ENCODE assay signal across 8 mouse cellular contexts in the genomic region with DNA sequence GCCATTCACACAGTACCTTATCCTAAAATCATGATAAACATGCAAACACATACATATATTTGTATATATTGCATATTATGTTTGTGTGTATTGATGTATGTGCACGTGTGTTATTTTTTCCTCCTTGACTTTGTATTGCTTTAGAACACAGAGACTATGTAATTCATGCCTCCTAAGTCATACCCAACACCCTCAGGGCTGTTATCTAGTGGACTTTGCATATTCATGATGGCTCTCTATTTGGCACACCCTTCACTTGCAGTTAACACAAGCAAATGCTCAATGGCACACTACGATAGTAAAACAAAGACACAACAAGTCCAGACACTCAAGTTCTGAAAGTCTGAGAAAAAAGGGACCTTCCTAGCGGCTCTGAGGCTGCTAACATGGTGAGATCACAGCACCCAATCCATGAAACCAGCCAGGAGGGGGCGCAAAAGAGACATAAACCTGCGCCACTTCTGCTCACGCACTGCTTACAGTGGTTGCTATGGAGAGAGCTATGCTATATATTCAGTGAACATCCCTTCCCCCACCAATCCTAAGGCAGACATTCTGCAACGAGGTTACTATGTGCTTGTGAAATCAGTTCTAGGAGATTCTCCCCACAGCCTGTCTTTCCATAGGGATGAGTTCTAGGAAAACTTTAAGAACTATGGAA.
A peak's percentile ranks its signal among the peaks of the same experiment; 100 is the strongest.
DNase-seq lines count a peak whose midpoint lies in the region; ATAC-seq and TF ChIP-seq lines count a peak whose summit lies in the region.

No protein-coding gene starts in this region.

- no peak overlapping the region for H3K9ac ChIP-seq in midbrain, embryonic 12.5 days (replicated peaks)

- no peaks in the 10 kb centered on the region for H3K9me3 ChIP-seq in midbrain, embryonic 12.5 days

- WGBS in kidney, adult 2 months, result 14% methylated on average over 7 of the region's 7 CpGs
- WGBS in midbrain, embryonic 12.5 days, result 23% methylated on average over 7 of the region's 7 CpGs

- DNase-seq in adrenal gland, adult 18-20 months (ENCODE audit: low spot score in 2 of 2), result peak; percentile 68
- DNase-seq in embryo, embryonic 10.5 days (ENCODE audit: low spot score), result peak; percentile 93
- DNase-seq in heart, adult 8-10 months (ENCODE audit: low spot score), result peak; percentile 18
- DNase-seq in kidney, adult 2 months, result peak; percentile 65
- peak; percentile 80 for DNase-seq in left cerebral cortex, postnatal 4 days
- peak; percentile 4 for DNase-seq in skeletal muscle tissue, adult 2 months (ENCODE audit: low read depth, low spot score)

- no peaks in the 10 kb centered on the region for H3K36me3 ChIP-seq in kidney, adult 2 months (ENCODE audit: control insufficient read depth, insufficient read depth, low read length)
- H3K36me3 ChIP-seq in midbrain, embryonic 12.5 days, result no peaks in the 10 kb centered on the region

- H3K4me3 ChIP-seq in kidney, adult 2 months (ENCODE audit: insufficient read depth, low read depth, low read length), result no peak overlapping the region
- no peak overlapping the region for H3K4me3 ChIP-seq in midbrain, embryonic 12.5 days

- H3K4me1 ChIP-seq in kidney, adult 2 months (ENCODE audit: control insufficient read depth, insufficient read depth, low read length), result no peaks in the 10 kb centered on the region
- H3K4me1 ChIP-seq in midbrain, embryonic 12.5 days, result peaks cover 3% of the 10 kb centered on the region

- TF ChIP-seq CTCF in kidney, adult 2 months (conservative IDR thresholded peaks at IDR 0.05; ENCODE audit: insufficient read depth, insufficient read length, low read depth, low read length), result peak; percentile 62

- no peak overlapping the region for H3K27ac ChIP-seq in kidney, adult 2 months (ENCODE audit: insufficient read depth, low read depth, low read length)
- H3K27ac ChIP-seq in midbrain, embryonic 12.5 days (replicated peaks), result no peak overlapping the region

- ATAC-seq in midbrain, embryonic 12.5 days (ENCODE audit: low FRiP score, low read depth), result peak; percentile 92
- ATAC-seq in erythroblast, adult 5-6 weeks (replicated peaks; ENCODE audit: low FRiP score, poor library complexity, severe bottlenecking), result no peak

- H3K27me3 ChIP-seq in kidney, adult 2 months (replicated peaks; ENCODE audit: control insufficient read depth, insufficient read depth, low read length), result no peaks in the 10 kb centered on the region
- no peaks in the 10 kb centered on the region for H3K27me3 ChIP-seq in midbrain, embryonic 12.5 days

- no peak for TF ChIP-seq POLR2A in kidney, adult 2 months (IDR thresholded peaks at IDR 0.05; ENCODE audit: low read depth, low read length)

- no peak overlapping the region for H3K4me2 ChIP-seq in midbrain, embryonic 12.5 days (replicated peaks)

- intact Hi-C loops in left cerebral cortex, postnatal 4 days (cut with DNase I), result loop anchor here (5.0 to 10.0 kb wide), 2 partner anchors 984 to 1341 kb away; partner anchors contain the start of gene Tent5a

Comparison
In these comparisons a context has a peak if more than half of its experiments do, and no peak if none do; other contexts are left out.
1. DNase-seq: peak in every context shown above with its lines; median percentile 93 in embryo, embryonic 10.5 days; 80 in left cerebral cortex, postnatal 4 days; 68 in adrenal gland, adult 18-20 months; 65 in kidney, adult 2 months; 18 in heart, adult 8-10 months; 4 in skeletal muscle tissue, adult 2 months.